Mouse (Mus musculus) central nervous system, embryonic 18 days (tissue): Measurements from ENCODE around the gene Prr23a3. TPM values are rescaled to one million over a fixed set of nuclear protein-coding genes. Genes with fewer than 3 reads are reported as not detected.

Experiments used
- polyA plus RNA-seq: library from polyadenylated mRNA; depleted of rRNA; stranded (reverse); fragments of >200 nt; gene quantifications from 2 replicates; pipeline ENCODE4 v1.2.3, GENCODE M21; 2012; rRNA removed

The Prr23a3 gene
- not detected in 2 replicates for polyA plus RNA-seq

DNA sequence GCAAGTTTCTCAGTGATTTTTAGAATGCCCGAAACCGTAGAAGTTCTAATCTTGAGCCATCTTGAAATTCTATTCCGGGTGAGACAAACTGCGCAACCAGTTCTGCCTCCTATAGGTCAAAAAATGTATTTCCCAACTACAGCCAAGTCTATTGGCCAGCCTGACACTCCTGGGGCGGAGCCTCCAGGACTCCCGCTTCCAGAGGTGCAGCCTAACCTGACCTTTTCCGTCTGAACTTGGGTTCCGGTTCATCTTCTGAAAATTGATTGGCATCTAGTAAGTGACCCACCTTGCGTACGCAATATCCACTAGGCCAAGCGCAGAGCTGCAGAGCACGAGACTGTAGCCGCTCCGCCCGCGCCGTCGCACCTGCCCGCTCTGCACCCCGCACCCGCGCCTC is at the start of gene Prr23a3:
TSS of gene Prr23a3 (plus strand) at position 197 of the 400 bp plus-strand sequence.

GRCm38 (mm10) chr9:98842117-98842516 is 22.4 kb upstream of the Prr23a3 start, which contains the start of gene Prr23a1:
Gene Prr23a1, plus strand, starts transcription at chr9:98842503.

DNA sequence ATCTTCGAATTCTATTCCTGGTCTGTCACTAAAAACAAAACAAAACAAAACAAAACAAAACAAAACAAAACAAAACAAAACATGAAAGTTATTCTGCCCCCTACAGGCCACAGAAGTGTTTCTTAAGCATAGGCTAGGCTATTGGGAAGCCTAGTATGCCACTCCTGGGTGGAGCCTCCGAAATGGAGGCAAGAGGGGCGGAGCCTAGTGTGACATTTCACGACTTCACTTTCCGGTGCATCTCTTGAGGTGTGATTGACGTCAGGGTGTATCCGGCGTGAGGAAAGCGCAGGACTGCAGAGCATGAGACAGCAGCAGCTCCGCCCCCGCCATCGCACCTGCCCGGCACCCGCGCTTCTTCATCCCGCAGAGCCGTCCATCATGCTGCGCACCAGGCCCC is 8.4 kb upstream of the Prr23a3 start, which contains the start of gene Prr23a2:
TSS of gene Prr23a2 (plus strand) at position 285 of the 400 bp plus-strand sequence.

GRCm38 (mm10) chr9:98902819-98903218 is 38.3 kb downstream of the Prr23a3 start, which contains the start of gene 7420426K07Rik:
Gene 7420426K07Rik, plus strand, starts transcription at chr9:98903119.

Other genes starting within 250 kb of the Prr23a3 start
- gene Prr23a1, start 22.3 kb upstream of the Prr23a3 start, polyA plus RNA-seq = 0.11 TPM in 1 of 2 replicates, not detected in the other
- gene Prr23a2, start 8.3 kb upstream of the Prr23a3 start, polyA plus RNA-seq = not detected in 2 replicates
- not detected in 2 replicates for gene 7420426K07Rik, start 38.4 kb downstream of the Prr23a3 start, polyA plus RNA-seq
- gene Foxl2, start 90.5 kb downstream of the Prr23a3 start, polyA plus RNA-seq = 0.20 and 0.22 TPM in 2 replicates
- 33.8 and 34.7 TPM in 2 replicates for gene Faim, start 121.6 kb downstream of the Prr23a3 start, polyA plus RNA-seq
- gene Gm1123, start 170.9 kb downstream of the Prr23a3 start, polyA plus RNA-seq = 0.09 and 0.13 TPM in 2 replicates